Mouse (Mus musculus): ENCODE measurements around the gene Cpm.
"Not testable (repeated sequence)": the region's sequence is repeated elsewhere in the genome, so short reads cannot be mapped to it uniquely, and the experiment has no call there.

Gene Cpm

DNA sequence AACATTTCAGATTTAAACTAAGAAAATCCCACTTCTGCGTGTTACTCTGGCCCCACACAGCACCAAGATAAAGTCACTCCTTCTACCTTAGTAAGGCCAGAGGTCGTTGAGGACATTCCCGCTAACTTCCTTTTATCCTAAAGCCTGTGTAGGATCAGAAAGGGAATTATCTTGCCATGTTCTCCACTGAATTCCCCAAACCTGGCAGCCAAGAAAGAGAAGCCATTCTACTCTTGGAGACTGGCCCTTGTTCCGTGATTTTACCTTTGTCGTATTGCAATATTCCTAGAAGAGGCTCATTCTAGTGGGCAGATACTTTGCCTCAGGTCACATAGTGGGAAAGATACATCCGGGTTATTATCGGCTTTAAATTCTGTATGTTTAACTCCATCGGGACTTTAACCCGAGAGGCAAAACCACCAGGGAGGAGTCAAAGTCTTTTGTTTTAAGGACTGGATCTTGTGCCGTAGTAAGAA is 21.5 kb upstream of the Cpm start:
- no peak for DNase-seq

DNA sequence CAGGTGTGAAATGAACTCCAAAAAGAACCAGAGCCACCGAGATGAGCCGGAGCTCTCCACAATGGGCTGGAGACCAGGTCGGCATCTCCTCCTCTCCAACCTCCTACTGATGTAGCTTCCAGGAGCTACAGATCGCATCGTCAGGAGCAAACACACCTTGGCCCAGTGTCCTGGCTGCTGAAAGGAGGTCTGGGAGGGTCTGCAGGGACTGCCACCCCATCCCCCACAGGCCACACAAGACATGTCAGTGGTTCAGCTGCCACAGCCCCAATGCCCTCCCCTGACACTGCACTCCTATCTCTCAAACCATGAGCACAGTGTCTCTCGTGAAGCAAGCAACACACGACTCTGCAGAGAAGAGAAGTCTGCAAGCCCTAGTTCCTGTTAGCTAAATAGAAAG is 20.8 kb upstream of the Cpm start:
- no peak for DNase-seq

DNA sequence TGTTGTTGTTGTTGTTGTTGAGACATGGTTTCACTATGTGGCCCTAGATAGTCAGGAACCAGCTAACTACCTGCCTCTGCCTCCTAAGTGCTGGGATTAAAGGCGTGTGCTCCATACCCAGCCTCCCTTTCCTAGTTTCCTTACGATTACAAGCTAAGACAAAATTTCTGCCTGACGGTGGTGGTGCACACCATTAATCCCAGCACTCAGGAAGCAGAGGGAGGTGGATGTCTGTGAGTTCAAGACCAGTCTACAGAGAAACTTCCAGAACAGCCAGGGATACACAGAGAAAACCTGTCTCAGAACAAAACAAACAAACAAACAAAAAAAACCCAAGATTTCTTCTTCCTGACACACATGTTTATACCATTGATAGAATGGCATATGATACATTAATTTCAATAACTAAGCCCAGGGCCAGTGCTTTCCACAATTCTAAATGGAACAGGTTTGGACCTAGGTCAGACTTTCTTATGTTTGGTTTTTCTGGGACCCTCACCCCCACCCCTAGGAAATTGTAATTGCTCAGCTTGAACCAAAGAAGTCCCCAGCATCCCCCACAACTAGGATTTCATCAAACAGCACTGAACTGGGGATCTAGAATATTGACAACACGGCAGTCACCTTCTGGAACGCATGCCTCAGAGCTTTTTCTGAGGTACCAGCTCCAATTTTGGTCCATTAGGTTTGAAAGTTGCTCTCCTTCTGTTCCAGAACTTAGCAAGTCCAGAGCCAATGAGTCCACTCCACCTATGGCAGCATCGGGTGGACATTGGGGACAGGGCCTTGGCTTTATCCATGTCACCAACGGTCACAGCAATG is 20.1 kb upstream of the Cpm start:
- no peak for DNase-seq

DNA sequence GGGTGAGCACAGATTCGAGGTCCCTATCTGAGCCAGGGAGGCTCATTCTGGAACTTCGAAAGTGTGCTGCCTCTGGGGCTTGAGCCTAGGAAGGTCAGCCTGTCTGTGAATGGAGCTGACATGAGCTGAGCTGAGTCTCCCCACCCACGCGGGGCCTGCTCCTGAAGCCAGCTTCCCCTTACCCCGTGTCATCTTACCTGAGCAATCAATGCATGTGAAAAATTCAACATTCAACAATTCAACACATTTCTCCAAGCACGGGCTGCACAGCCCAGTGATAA is 19.6 kb upstream of the Cpm start:
- no peak for DNase-seq

DNA sequence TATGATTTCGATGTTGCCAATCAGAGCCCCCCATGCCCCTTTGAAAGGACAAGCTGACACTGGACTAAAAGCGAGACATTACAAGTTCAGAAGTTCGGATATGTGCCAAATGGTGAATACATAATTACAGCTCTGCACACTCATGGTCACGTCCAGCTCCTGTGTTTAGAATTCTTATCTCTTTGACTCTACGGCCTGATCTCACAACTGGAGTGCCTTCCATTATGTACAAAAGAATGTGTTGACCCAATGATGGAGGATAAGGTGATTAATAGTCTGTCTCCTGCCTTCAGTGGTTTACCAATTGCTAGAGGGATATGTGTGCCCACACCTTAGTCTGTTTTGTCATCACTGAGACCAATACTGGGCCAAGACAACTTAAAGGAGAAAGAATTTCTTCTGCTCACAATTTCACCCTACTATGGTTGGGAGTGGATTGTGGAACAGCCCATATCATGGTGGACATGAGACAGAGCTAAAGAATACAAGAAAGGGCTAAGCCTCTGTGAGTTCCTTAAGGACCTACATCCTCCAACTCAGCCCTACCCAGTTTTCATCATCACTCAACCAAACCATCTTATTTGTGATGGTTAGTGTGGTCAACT is 19.0 kb upstream of the Cpm start:
- DNase-seq, result no peak

DNA sequence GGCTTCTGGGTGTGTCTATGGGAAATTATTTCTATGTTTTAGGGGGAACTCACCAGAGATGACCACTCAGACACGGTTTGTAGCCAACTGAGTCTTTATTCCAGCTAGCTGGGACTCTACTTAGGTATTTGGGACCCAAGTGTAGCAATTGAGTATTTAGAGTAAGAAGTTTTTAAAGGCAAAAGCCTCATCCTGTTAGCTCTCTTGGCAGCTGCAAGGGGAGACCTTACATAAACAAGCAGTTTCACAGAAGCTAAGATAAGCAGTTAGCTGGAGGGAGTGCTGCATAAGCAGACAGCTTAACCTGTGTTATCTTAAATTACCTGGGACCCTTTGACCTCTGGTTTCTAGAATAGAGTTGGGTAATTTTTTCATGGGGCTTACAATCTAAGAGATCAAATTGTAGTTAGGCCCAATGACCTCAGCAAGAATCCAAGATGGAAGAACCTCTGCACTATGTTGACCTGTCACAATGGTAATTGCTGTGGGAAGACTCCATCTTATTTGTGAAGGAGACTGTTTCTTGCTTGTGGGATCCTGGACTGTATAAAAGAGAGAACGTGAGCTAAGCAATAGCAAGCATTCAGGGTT is 18.4 kb upstream of the Cpm start:
- no peak for DNase-seq

DNA sequence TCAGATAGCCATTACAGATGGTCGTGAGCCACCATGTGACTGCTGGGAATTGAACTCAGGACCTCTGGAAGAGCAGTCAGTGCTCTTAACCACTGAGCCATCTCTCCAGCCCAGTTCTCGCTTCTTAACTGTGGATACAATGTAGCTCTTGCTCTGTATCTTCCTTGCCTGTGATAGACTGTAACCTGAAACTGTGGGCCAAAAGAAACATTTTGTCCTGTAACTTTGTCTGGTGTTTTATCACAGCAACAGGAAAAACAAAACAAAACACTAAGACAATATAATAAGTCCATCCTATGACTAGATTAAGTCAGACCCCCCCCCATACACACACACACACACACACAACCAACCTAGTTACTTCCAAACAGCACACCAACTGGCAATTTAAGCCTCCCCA is 17.8 kb upstream of the Cpm start:
- no peak for DNase-seq

DNA sequence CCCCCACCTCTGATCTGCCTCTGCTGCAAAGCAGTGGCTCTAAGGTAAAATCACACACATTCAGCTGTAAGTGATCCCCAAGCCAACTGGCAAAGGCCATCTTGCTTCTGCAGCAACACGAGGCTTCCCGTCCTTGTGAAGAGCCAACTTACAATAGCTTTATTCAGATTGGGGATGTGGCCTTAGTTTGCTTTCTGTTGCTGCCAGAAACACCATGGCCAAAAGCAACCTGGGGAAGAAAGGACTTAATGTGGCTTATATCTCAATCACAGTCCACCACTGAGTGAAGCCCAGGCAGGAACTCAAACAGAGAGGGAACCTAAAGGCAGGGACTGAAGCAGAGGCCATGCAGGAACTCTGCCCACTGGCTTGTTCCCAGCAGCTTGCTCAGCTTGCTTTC is 17.3 kb upstream of the Cpm start:
- DNase-seq, result no peak

DNA sequence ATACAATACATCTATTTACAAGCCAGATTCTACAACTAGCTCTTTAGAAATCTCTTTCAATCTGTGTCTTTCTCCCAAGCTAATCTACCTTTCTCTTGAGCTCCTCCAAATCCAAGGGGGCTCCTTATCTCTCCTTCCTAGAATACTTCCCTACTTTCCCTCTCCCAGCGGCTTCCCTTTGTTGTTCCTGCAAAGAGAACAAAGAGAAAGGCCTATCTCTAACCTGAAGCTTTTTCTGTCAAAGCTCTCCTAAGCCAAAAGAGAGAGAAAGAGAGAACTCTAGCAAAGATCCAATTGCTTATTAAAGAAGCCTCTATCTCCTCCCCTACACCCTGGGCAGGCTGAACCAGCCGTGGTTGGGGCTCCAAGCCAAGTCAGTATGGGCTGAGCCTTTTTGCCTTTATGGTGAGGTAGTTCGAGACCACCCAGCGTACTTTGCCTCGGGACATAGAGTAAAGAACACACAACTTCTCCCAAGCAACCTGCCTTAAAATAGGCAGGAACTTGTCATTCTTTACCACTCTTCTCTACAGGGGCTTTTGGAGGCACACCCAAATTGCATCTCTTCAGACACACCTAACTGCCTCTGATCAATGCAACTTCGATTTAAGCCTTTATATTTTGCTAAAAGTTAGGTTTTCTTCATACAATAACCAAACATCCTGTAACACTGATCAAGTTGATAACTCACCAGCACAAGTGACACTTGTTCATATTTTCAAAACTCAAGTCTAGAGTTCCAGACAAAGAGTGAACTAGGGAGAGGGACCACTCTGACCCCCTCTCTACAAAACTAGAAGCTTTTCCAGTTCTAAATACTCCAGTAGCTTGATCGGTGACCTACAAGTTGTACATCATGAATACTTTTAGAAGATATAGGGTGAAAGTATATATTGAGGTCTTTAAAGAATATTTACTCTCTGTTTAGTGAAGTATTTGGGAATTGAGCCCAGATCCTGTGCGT is 16.4 kb upstream of the Cpm start:
- DNase-seq, result no peak

DNA sequence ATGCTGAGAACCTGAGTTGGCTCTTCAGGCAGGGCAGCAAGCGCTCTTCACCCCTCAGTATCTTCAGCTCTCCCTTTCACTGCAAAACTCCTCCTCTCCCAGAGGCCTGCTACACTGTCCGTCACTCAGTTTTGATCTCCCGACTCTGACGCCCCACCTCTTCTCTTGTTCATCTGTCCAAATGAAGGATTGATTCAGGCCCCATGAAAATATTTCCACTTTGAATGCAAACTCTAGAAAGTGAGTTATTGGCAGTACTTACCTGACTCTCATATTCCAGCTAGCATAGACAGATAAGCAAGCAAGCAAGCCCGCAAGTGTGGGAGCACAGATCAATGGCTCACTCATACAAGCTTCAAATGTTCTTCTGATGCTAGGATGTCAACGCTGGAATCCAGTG is 15.3 kb upstream of the Cpm start:
- no peak for DNase-seq

DNA sequence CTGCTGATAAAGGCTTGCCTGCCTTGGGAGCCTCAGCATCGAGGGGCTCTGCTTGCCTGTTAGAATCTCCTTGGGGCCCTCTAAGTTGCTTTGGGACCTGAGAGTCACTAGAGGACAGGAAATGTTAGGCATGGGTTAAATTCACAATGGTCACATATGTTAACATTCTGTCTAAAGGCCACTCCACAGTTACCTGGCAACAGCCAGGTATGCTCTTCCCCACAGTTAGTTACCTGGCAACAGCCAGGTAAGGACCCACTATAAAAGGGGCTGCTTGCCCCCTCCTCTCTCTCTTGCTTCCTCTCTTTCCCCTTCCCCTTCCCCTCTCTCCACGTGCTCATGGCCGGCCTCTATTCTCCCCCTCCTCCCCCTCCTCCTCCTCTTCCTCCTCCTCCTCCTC is 14.9 kb upstream of the Cpm start:
- no peak for DNase-seq

DNA sequence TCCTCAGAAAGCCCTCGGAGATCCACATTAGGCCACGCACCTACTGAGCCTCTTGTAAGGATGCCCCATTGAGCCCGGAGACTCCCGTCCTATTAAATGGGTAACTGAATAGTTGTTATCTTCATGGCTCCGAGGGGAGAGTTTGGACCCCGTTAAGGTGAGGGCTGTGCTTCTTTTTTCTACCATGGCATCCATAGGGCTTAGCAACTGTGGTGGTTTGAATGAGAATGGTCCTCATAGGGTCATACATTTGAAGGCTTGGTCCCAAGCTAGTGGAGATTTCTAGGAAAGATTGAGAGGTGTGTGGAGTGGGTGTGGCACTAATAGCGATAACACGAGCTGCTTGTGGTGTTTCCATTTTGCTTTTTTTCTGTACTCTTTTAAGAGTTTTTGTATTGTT is 14.1 kb upstream of the Cpm start:
- DNase-seq, result no peak

DNA sequence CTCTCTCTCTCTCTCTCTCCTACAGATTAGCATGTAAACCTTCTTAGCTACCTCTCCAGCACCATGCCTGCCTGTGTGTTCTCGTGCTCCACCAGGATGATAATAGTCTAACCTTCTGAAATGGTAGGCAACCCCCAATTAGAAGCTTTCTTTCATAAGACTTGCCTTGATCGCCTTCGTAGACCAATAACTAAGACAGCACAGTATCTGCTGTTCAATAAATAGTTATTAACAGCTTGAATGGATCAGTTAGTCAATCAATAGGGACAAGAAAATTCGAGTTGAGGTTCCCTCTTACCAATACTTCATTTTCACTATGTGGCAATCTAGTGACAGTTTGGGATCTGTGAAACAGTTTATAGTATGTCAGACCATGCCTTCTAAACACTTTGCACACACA is 13.6 kb upstream of the Cpm start:
- DNase-seq, result no peak

DNA sequence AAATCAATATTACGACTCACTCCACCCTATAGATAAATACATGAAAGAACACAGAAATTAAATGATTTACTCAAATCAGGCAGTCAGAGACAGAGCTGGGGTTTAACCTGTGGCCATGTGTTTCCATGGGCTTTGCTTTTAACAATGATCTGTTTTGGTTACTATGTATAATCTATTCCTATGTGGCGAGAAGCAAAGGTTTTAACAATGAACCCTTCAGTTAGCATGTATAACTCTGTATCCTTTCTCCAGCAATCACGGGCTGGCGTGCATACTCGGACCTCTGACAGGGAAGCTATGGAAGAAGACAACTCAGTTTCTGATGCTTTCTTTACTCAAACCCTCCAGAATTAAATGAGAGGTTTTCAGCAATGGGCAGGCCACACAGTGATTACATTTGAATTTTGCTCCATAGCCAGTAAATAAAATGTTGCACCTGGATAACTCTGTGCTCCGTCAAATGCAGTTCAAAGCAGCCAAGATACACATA is 13.1 kb upstream of the Cpm start:
- DNase-seq, result no peak

DNA sequence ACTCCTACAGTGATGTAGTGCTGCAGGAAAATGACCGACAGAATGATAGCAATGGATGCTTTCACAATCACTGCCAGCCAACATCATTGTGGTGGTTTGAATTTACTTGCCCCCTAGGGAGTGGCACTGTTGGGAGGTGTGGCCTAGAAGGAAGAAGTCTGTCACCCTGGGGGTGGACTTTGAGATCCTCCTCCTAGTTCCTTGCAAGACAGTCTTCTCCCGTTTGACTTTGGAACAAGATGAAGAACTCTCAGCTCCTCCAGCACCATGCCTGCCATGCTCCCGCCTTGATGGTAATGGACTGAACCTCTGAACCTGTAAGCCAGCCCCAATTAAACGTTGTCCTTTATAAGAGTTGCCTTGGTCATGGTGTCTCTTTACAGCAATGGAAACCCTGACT is 12.5 kb upstream of the Cpm start:
- DNase-seq, result not testable (repeated sequence)

DNA sequence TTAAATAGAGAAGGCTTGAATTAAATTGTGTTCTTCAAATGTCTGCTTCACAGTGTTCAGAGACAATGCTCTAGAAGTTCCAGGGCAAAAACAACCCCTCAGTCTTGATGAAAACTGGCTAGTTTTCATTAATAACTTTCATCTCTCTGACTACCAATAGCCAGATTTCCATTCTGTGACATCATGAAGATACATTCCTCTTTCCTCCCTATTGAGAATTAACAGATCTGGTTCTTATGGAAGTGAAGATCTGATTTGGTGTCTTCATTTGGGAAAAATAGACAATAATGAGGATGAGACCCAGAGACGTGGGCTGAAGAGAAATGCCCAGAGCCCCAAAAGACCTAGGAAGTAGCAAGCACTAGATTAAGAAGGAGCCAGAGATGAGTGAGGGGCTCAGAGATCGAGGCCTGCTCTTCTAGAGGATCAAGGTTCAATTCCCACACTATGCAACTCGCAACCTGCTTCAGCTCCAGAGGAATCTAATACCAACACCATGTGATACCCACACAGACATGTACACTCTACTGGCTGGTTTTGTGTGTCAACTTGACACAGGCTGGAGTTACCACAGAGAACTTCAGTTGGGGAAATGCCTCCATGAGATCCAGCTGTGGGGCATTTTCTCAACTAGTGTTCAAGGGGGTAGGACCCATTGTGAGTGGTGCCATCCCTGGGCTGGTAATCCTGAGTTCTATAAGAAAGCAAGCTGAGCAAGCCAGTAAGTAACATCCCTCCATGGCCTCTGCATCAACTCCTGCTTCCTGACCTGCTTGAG is 11.5 kb upstream of the Cpm start:
- DNase-seq, result no peak

DNA sequence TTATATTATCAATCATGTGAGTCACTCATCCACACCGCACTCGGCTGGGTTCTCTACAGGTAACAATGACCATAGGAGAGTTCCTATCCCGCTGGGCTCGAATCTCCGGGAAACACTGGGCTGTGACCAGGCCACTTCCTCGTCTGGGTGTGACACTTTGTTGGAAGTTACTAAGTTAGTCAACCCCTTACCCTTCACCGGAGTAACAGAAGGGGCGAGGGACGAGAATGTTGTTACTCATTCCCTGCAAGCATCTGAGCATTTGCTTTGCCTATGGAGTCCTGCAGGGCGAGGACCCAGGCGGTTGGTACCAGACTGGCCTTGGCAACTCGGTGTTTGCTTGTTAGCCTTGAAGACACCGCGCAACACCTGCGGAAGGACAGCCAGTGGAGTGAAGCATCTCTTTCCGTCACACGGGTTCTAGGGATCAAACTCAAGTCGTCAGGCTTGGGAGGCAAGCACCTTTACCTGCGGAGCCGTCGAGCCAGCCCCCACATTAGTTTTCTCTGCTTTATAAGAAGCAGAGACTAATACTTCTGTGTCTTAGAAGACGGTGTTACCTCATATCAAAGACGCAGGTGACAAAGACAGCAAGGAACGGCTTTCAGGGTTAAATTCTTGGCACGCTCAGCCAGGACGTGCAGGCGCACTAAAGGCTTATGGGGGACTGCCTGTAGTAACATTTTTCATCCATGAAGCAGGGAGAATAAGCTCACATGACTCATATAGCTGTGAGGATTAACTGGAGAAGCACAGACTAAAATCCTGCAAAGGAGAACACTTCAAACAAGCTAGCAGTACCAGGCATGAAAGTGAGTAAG is 10.0 kb upstream of the Cpm start:
- no peak for DNase-seq

DNA sequence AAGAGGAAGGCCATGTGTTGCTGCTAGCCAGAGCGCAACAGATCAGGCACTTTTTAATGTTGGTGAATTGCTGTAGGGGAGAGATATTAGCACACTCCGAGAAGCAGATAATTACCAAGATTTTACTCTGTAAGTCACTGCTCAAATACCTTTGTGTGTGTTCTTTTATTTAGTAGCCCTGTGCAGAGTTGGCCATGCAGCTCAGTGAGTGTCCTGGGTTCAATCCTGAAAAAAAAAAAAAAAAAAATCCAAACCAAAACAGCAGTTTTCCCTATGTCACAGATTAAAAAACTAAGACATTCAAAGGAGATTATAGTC is 9.5 kb upstream of the Cpm start:
- DNase-seq, result no peak

DNA sequence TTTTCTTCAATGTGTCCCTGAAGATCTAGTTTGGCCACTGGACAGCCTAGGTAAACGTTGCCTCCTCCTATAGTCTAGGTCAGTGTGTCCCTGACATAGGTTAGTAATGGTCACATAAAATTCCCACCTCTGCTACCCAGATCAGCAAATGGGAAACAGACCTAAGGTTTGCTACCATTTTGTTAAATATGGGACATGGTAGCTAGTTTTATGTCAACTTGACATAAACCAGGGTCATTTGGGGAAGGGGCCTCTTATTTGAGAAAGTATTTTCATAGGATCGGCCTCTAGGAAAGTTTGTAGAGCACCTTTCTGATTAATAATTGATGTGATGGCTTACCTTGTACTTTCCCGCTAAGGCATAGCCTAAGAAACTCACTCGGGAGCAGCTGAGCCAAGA is 8.8 kb upstream of the Cpm start:
- no peak for DNase-seq

DNA sequence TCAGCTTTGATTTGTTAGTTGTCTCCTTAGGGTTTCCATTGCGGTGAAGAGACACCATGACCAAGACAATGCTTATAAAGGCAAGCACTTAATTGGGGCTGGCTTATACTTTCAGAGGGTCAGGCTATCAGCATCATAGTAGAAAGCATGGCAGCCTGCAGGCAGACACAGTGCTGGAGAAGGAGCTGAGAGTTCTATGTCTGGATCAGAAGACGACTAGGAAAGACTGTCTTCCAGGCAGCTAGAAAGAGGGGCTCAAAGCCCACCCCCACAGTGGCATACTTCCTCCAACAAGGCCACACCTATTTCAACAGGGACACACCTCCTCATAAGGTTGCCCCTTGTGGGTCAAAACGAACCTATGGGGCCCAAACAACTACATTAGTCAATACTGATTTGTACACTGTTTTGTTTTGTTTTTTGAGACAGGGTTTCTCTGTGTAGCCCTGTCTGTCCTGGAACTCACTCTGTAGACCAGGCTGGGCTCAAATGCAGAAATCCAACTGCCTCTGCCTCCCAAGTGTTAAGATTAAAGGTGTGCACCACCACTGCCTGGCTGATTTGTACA is 8.3 kb upstream of the Cpm start:
- DNase-seq, result no peak

Data from cerebellum, adult 18-20 months (tissue).